Mouse (Mus musculus) C2C12 (cell line): ENCODE data around the gene Abcg5.

Source experiments
- CTCF ChIP-seq: IDR thresholded peaks from one replicate; pipeline ENCODE4 v1.5.1; 2011; ENCODE audit not compliant: control insufficient read depth, insufficient read depth, insufficient read length
- MAX ChIP-seq: IDR thresholded peaks from one replicate; pipeline ENCODE4 v1.6.1; 2011; ENCODE audit warnings: mild to moderate bottlenecking, control low read depth
- MYOD1 ChIP-seq: IDR thresholded peaks from one replicate; pipeline ENCODE4 v1.6.1; 2011; ENCODE audit warnings: low read depth; ENCODE audit not compliant: control insufficient read depth, insufficient read length

- TF ChIP-seq CTCF (no peak), MYOD1 (no peak), MAX (no peak)
Measured at GRCm38 (mm10) chr17:84628611-84629010, 54.2 kb downstream of the Abcg5 start.
